Mouse (Mus musculus): Measurements from ENCODE around the gene Dcaf7.
A peak's percentile ranks its signal among the peaks of the same experiment; 100 is the strongest.
"Not testable (repeated sequence)": the region's sequence is repeated elsewhere in the genome, so short reads cannot be mapped to it uniquely, and the experiment has no call there.

Gene Dcaf7

GRCm38 (mm10) chr11:106036548-106037417 is at the start of gene Dcaf7:
Gene Dcaf7 (plus strand): TSS chr11:106036872.
- DNase-seq = peak; percentile 95

GRCm38 (mm10) chr11:105987446-105987845 is 49.2 kb upstream of the Dcaf7 start:
- DNase-seq = peak; percentile 75

- peak; percentile 51 for DNase-seq
Measured at GRCm38 (mm10) chr11:105989446-105989845, 47.2 kb upstream of the Dcaf7 start.

GRCm38 (mm10) chr11:105990231-105990630 is 46.4 kb upstream of the Dcaf7 start:
- no peak for DNase-seq

GRCm38 (mm10) chr11:105994375-105994774 is 42.3 kb upstream of the Dcaf7 start, which contains the start of gene Ace3:
Gene Ace3 (plus strand): TSS chr11:105994675.
- no peak for DNase-seq

- no peak for DNase-seq
Measured at GRCm38 (mm10) chr11:106000062-106000461, 36.6 kb upstream of the Dcaf7 start.

- no peak for DNase-seq
Measured at GRCm38 (mm10) chr11:106001718-106002117, 35.0 kb upstream of the Dcaf7 start.

- DNase-seq = no peak
Measured at GRCm38 (mm10) chr11:106004576-106004975, 32.1 kb upstream of the Dcaf7 start.

- no peak for DNase-seq
Measured at GRCm38 (mm10) chr11:106005970-106006369, 30.7 kb upstream of the Dcaf7 start.

- peak; percentile 87 for DNase-seq
Measured at GRCm38 (mm10) chr11:106007821-106008220, 28.9 kb upstream of the Dcaf7 start, which contains the start of gene Kcnh6. Gene Kcnh6 (plus strand): TSS chr11:106008124.

- DNase-seq = no peak
Measured at GRCm38 (mm10) chr11:106012711-106013110, 24.0 kb upstream of the Dcaf7 start.

GRCm38 (mm10) chr11:106013556-106014225 is 23.0 kb upstream of the Dcaf7 start:
- DNase-seq = peak; percentile 54

- DNase-seq = no peak
Measured at GRCm38 (mm10) chr11:106016440-106016839, 20.2 kb upstream of the Dcaf7 start.

GRCm38 (mm10) chr11:106020051-106020763 is 16.5 kb upstream of the Dcaf7 start:
- DNase-seq = no peak

- no peak for DNase-seq
Measured at GRCm38 (mm10) chr11:106025774-106026173, 10.9 kb upstream of the Dcaf7 start.

GRCm38 (mm10) chr11:106026465-106027151 is 10.1 kb upstream of the Dcaf7 start:
- peak; percentile 73 for DNase-seq

- DNase-seq = no peak
Measured at GRCm38 (mm10) chr11:106027607-106028006, 9.1 kb upstream of the Dcaf7 start.

- DNase-seq = not testable (repeated sequence)
Measured at GRCm38 (mm10) chr11:106032074-106032473, 4.6 kb upstream of the Dcaf7 start.

GRCm38 (mm10) chr11:106033491-106033919 is 3.2 kb upstream of the Dcaf7 start:
- no peak for DNase-seq

GRCm38 (mm10) chr11:106034986-106035385 is 1.7 kb upstream of the Dcaf7 start:
- DNase-seq = no peak

- DNase-seq = no peak
Measured at GRCm38 (mm10) chr11:106037418-106037751, 713 bp downstream of the Dcaf7 start.

GRCm38 (mm10) chr11:106044349-106044748 is 7.7 kb downstream of the Dcaf7 start:
- DNase-seq = no peak

- no peak for DNase-seq
Measured at GRCm38 (mm10) chr11:106045256-106045655, 8.6 kb downstream of the Dcaf7 start.
